Mouse (Mus musculus): ENCODE data around the gene Nat10. TPM values are rescaled to one million over a fixed set of nuclear protein-coding genes. Genes with fewer than 3 reads are reported as not detected.
A peak's percentile ranks its signal among the peaks of the same experiment; 100 is the strongest.

The Nat10 gene
- 19.3 and 19.8 TPM in 2 replicates for polyA plus RNA-seq (2015; fragmentation: Nextera tagmentation; extraction: Ambion mirVana)

- Histone ChIP-seq H3K4me1 (ENCODE audit: control insufficient read depth, insufficient read depth, low read depth, low read length) (peaks cover 14% of the 10 kb centered on the region), H3K9ac (ENCODE audit: low read depth, low read length) (peak within 1 kb of the TSS; percentile 68), H3K27ac (ENCODE audit: low read depth, low read length) (peak within 1 kb of the TSS; percentile 73), H3K36me3 (ENCODE audit: control insufficient read depth, insufficient read depth, low read length) (peaks cover 11% of the 10 kb centered on the region), H3K27me3 (replicated peaks; ENCODE audit: control insufficient read depth, insufficient read depth, low read length) (no peaks in the 10 kb centered on the region), H3K4me2 (ENCODE audit: low read length) (peak within 1 kb of the TSS; percentile 89), H3K4me3 (ENCODE audit: low read length) (peak within 1 kb of the TSS; percentile 77), H3K9me3 (ENCODE audit: control insufficient read depth, low read length) (no peaks in the 10 kb centered on the region)
- WGBS, result 1% methylated on average over 47 of the region's 47 CpGs
- peak; percentile 98 for ATAC-seq
Measured at GRCm38 (mm10) chr2:103760906-103761716, at the start of gene Nat10. Gene Nat10, minus strand, starts transcription at chr2:103761270.

- ATAC-seq, result no peak
Measured at GRCm38 (mm10) chr2:103810412-103810811, 49.3 kb upstream of the Nat10 start.

DNA sequence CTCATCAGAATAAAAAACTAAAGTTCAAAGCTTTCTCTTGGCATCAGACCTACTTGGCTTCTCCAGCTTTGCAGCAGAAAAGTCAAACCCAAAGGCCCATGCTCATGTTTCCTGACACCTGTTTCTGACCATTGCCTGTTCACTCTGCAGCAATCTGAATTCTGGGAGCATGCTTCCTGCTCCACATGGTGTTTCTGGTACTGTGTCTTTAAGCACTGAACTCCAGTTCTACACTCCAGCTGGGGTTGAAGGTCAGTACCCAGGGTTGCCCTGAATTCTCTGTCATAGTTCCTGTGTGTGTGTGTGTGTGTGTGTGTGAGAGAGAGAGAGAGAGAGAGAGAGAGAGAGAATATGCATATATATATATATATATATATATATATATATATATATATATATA, 47.4 kb upstream of the Nat10 start:
- H3K4me3 ChIP-seq (ENCODE audit: low read length), result no peak overlapping the region
- H3K27ac ChIP-seq (ENCODE audit: low read depth, low read length), result no peak overlapping the region
- ATAC-seq, result no peak
- H3K4me2 ChIP-seq (ENCODE audit: low read length), result no peak overlapping the region
- no peaks in the 10 kb centered on the region for H3K27me3 ChIP-seq (replicated peaks; ENCODE audit: control insufficient read depth, insufficient read depth, low read length)
- H3K36me3 ChIP-seq (ENCODE audit: control insufficient read depth, insufficient read depth, low read length), result no peaks in the 10 kb centered on the region
- no peak overlapping the region for H3K9ac ChIP-seq (ENCODE audit: low read depth, low read length)
- no peaks in the 10 kb centered on the region for H3K4me1 ChIP-seq (ENCODE audit: control insufficient read depth, insufficient read depth, low read depth, low read length)
- no peaks in the 10 kb centered on the region for H3K9me3 ChIP-seq (ENCODE audit: control insufficient read depth, low read length)

More at GRCm38 (mm10) chr2:103810412-103810811, 49.3 kb upstream of the Nat10 start:
- Histone ChIP-seq H3K4me3 (ENCODE audit: low read length) (no peak overlapping the region), H3K4me1 (ENCODE audit: control insufficient read depth, insufficient read depth, low read depth, low read length) (no peaks in the 10 kb centered on the region), H3K36me3 (ENCODE audit: control insufficient read depth, insufficient read depth, low read length) (no peaks in the 10 kb centered on the region), H3K27ac (ENCODE audit: low read depth, low read length) (no peak overlapping the region), H3K9ac (ENCODE audit: low read depth, low read length) (no peak overlapping the region), H3K27me3 (replicated peaks; ENCODE audit: control insufficient read depth, insufficient read depth, low read length) (no peaks in the 10 kb centered on the region), H3K9me3 (ENCODE audit: control insufficient read depth, low read length) (no peaks in the 10 kb centered on the region), H3K4me2 (ENCODE audit: low read length) (no peak overlapping the region)
- WGBS, result 93% methylated on average over 6 of the region's 6 CpGs

DNA sequence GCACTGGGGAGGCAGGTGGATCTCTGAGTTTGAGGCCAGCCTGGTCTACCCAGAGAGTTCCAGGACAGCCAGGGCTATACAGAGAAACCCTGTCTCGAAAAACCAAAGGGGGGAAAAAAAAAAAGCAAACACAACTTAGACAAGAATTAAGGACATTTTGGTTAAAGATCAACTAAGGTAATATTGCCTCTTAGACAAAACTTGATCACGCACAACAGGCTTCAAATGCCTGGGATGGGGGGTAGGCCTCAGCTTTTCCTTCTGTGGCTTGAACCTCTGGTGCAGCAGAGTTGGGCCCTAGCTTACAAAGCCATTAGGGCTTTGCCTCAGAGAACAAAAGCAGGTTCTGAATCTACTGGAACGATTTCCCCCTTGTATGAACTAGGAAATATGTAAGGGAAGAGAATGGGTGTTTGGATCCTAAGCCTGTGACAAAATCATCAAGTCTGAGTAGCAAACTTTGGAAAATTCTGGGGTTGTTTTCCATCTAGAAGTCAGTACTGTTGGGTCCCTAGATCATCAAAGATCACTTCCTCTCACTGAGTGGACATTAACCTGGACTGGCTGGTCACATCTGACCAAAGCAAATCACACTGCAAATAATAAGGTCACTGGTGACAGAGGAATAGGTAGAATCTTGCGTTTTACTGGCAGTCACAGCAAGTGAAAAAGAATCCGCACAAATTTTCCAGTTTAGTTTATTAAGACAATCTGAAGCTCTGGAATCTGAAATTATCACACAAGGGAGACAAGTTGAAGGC, 42.9 kb upstream of the Nat10 start:
- Histone ChIP-seq H3K4me3 (ENCODE audit: low read length) (no peak overlapping the region), H3K4me1 (ENCODE audit: control insufficient read depth, insufficient read depth, low read depth, low read length) (no peaks in the 10 kb centered on the region), H3K9ac (ENCODE audit: low read depth, low read length) (no peak overlapping the region), H3K4me2 (ENCODE audit: low read length) (no peak overlapping the region), H3K36me3 (ENCODE audit: control insufficient read depth, insufficient read depth, low read length) (no peaks in the 10 kb centered on the region), H3K27ac (ENCODE audit: low read depth, low read length) (no peak overlapping the region), H3K9me3 (ENCODE audit: control insufficient read depth, low read length) (no peaks in the 10 kb centered on the region), H3K27me3 (replicated peaks; ENCODE audit: control insufficient read depth, insufficient read depth, low read length) (no peaks in the 10 kb centered on the region)
- 84% methylated on average over 5 of the region's 5 CpGs for WGBS
- no peak for ATAC-seq

DNA sequence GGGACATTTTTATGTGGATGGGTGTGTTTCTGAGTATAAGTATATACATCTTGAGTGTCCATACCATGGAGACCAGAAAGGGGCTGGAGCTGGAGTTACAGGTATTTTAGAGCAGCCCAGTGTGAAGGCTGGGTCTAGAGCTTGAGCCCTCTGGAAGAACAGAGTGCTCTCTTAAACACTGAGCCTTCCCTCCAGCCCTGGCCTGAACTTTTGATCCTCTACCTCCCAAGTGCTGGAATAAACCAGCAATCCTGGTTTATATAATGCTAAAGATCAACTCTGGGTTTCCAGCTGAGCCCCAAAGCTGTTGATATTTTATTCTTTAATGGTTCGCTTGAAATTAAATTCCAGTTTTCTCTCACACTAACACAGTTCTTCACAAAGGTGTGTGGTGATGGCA, 41.4 kb upstream of the Nat10 start:
- no peak overlapping the region for H3K9ac ChIP-seq (ENCODE audit: low read depth, low read length)
- H3K27me3 ChIP-seq (replicated peaks; ENCODE audit: control insufficient read depth, insufficient read depth, low read length), result no peaks in the 10 kb centered on the region
- no peaks in the 10 kb centered on the region for H3K9me3 ChIP-seq (ENCODE audit: control insufficient read depth, low read length)
- WGBS, result 100% methylated on average over 1 of the region's 1 CpGs
- H3K36me3 ChIP-seq (ENCODE audit: control insufficient read depth, insufficient read depth, low read length), result no peaks in the 10 kb centered on the region
- H3K4me2 ChIP-seq (ENCODE audit: low read length), result no peak overlapping the region
- ATAC-seq, result no peak
- no peak overlapping the region for H3K27ac ChIP-seq (ENCODE audit: low read depth, low read length)
- H3K4me1 ChIP-seq (ENCODE audit: control insufficient read depth, insufficient read depth, low read depth, low read length), result no peaks in the 10 kb centered on the region
- H3K4me3 ChIP-seq (ENCODE audit: low read length), result no peak overlapping the region

DNA sequence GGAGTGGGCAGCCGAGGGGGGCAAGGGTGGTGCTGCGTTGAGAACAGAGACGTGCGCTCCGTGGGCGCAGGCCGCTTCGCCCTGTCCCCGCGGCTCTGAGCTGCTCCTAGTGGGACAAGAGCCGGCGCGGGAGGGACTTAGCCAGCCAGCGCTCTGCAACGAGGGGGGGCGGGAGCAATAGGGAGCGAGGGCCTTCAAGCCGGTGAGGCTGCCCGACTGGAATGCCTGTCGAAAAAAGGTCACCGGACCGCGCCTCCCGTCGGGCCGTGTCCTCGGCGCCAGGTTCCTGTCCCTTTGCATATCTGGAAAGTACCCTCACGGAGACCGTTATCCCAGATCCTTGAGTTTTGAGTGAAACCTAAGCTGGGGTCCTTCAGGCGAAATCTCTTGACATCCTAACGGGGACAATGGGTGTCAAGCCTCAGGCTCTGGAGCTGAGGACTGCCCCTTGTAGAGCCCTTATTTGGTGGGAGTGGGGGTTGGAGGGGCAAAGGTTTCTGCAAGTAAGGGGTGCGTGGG, 36.5 kb upstream of the Nat10 start, which contains the start of gene Caprin1:
Gene Caprin1 (minus strand): TSS at position 159 of the 519 bp plus-strand sequence.
- WGBS, result under 1% methylated on average over 23 of the region's 33 CpGs
- no peaks in the 10 kb centered on the region for H3K27me3 ChIP-seq (replicated peaks; ENCODE audit: control insufficient read depth, insufficient read depth, low read length)
- peak within 1 kb of the TSS; percentile 96 for H3K9ac ChIP-seq (ENCODE audit: low read depth, low read length)
- H3K4me3 ChIP-seq (ENCODE audit: low read length), result peak within 1 kb of the TSS; percentile 97
- H3K4me2 ChIP-seq (ENCODE audit: low read length), result peak within 1 kb of the TSS; percentile 71
- H3K36me3 ChIP-seq (ENCODE audit: control insufficient read depth, insufficient read depth, low read length), result peaks cover 7% of the 10 kb centered on the region; the same call in 1 of the 2 replicates
- peak; percentile 95 for ATAC-seq
- no peaks in the 10 kb centered on the region for H3K9me3 ChIP-seq (ENCODE audit: control insufficient read depth, low read length)
- peaks cover 13% of the 10 kb centered on the region for H3K4me1 ChIP-seq (ENCODE audit: control insufficient read depth, insufficient read depth, low read depth, low read length)
- H3K27ac ChIP-seq (ENCODE audit: low read depth, low read length), result peak within 1 kb of the TSS; percentile 100

DNA sequence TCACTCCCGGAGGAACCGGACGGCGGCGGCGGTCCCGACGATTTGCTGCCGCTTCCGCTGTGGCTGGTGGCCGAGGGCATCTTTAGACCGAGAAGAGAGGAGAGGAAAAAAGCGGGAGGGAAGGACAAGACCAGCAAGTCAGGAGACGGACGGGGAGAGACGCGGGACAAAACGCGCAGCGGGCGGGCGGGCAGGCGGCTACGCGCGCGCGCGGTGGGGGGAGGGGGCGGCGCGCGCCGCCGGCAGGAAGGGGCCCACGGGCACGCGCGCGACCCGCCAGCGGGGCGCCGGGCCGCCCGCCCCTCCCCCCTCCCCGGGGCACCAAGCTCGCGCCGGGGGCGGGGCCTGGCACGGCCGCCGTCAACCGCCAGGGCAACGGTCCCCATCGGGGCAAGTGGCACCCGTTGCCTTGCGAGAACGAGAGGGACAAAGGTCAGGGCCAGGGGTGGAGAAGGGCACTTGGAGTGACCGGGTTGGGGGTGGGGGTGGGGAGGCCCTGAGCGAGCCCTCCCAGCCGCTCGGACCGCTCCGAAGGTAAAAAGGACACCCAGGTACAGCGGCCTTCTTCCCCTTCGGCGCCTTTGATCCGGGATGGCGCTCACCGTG, 35.9 kb upstream of the Nat10 start:
- Histone ChIP-seq H3K4me3 (ENCODE audit: low read length) (peak overlapping the region; percentile 97), H3K4me2 (ENCODE audit: low read length) (peak overlapping the region; percentile 71), H3K27me3 (replicated peaks; ENCODE audit: control insufficient read depth, insufficient read depth, low read length) (no peaks in the 10 kb centered on the region), H3K9ac (ENCODE audit: low read depth, low read length) (peak overlapping the region; percentile 96), H3K9me3 (ENCODE audit: control insufficient read depth, low read length) (no peaks in the 10 kb centered on the region), H3K27ac (ENCODE audit: low read depth, low read length) (peak overlapping the region; percentile 100), H3K36me3 (ENCODE audit: control insufficient read depth, insufficient read depth, low read length) (peaks cover 7% of the 10 kb centered on the region; the same call in 1 of the 2 replicates), H3K4me1 (ENCODE audit: control insufficient read depth, insufficient read depth, low read depth, low read length) (peaks cover 15% of the 10 kb centered on the region)
- ATAC-seq, result peak; percentile 67
- under 1% methylated on average over 34 of the region's 72 CpGs for WGBS

DNA sequence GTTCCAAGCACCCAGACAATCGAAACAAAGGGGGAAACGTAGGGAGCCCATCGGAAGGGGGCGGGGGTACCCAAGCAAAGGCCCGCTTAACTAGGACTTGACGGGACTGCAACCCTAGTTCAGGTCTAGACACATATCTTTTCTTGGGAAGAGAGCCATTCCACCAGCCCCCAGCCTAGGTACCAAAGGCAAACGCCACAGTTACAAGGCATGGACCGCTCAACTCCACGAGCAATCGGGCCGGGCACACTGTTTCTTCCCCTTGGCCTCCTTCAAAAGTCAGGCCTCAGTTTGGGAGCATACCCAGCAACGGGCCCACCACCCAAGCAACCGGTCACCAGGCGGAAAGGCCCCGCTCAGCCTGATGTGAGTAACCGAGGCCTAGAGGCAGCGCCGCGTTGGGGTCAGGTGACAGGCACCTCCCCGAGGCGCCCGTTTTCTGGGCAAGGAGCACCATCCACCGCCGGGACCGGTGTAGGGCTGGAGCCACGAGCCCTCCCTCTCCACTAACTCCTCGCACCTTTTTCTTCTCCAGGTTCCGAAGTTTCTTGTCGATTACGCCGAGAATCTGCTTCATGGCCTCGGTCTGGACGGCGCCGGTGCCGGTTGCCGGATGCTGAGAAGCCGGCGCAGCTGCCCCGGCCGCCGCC, 35.3 kb upstream of the Nat10 start:
- H3K4me3 ChIP-seq (ENCODE audit: low read length), result peak overlapping the region; percentile 97
- no peaks in the 10 kb centered on the region for H3K9me3 ChIP-seq (ENCODE audit: control insufficient read depth, low read length)
- peak overlapping the region; percentile 70 for H3K4me2 ChIP-seq (ENCODE audit: low read length)
- peak; percentile 46 for ATAC-seq
- H3K9ac ChIP-seq (ENCODE audit: low read depth, low read length), result peak overlapping the region; percentile 96
- peaks cover 7% of the 10 kb centered on the region; the same call in 1 of the 2 replicates for H3K36me3 ChIP-seq (ENCODE audit: control insufficient read depth, insufficient read depth, low read length)
- H3K27ac ChIP-seq (ENCODE audit: low read depth, low read length), result peak overlapping the region; percentile 100
- H3K4me1 ChIP-seq (ENCODE audit: control insufficient read depth, insufficient read depth, low read depth, low read length), result peaks cover 15% of the 10 kb centered on the region
- no peaks in the 10 kb centered on the region for H3K27me3 ChIP-seq (replicated peaks; ENCODE audit: control insufficient read depth, insufficient read depth, low read length)
- under 1% methylated on average over 40 of the region's 42 CpGs for WGBS

Data from hindbrain, embryonic 16.5 days (tissue).